Mouse (Mus musculus) ES-E14 (cell line): ENCODE measurements around the gene Lss.

Source experiments
- CHD2 ChIP-seq: IDR thresholded peaks from 2 replicates; pipeline ENCODE4 v1.6.1; 2014; ENCODE audit warnings: mild to moderate bottlenecking, low read depth, low read length, inconsistent platforms
- HCFC1 ChIP-seq: IDR thresholded peaks from 2 replicates; pipeline ENCODE4 v1.6.1; 2012; ENCODE audit warnings: low read length, inconsistent platforms, borderline replicate concordance; ENCODE audit not compliant: insufficient read depth

DNA sequence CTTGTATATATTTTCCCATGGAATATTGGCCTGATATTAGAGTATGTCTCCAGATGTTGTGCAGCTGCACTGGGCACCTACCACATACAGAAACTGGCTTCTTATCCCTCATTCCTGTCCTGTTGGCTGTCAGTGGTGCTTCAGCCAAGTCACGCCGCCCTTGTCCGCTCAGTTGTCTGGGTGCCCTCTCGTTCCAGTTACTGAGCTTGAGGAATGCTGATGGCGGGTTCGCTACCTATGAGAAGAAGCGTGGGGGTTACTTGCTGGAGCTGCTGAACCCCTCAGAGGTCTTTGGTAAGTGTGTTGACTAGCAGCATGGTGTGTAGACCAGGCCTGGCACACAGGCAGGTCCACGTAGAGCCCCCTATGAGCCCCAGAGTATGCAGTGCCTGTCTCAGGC, 15.2 kb downstream of the Lss start:
- TF ChIP-seq HCFC1 (no peak), CHD2 (no peak)
